Mouse (Mus musculus) kidney, postnatal 10 days (tissue): ENCODE measurements around the gene Sytl3.

Experiments
- DNase-seq: peaks from one replicate; pipeline ENCODE4 v3.0.0; 2021; ENCODE audit warnings: mixed read lengths

Gene Sytl3

GRCm38 (mm10) chr17:6781273-6781672 lies 122.4 kb downstream of the Sytl3 start:
- no peak for DNase-seq

- DNase-seq = peak; percentile 50
These were observed 123.2 kb downstream of the Sytl3 start for GRCm38 (mm10) chr17:6782033-6782526.

- peak; percentile 95 for DNase-seq
These were observed 123.7 kb downstream of the Sytl3 start, which contains the start of gene Ezr for GRCm38 (mm10) chr17:6782611-6783005. Ezr (minus strand) TSS chr17:6782784.

GRCm38 (mm10) chr17:6783006-6783661 lies 124.2 kb downstream of the Sytl3 start:
- peak; percentile 77 for DNase-seq

GRCm38 (mm10) chr17:6783756-6784357 lies 125.0 kb downstream of the Sytl3 start:
- DNase-seq = no peak

- no peak for DNase-seq
These were observed 128.3 kb downstream of the Sytl3 start for GRCm38 (mm10) chr17:6787241-6787640.
